Mouse (Mus musculus) cerebellum, postnatal 25 days (tissue): ENCODE measurements around the gene Ppp3ca.
A peak's percentile ranks its signal among the peaks of the same experiment; 100 is the strongest.

Experiments
- DNase-seq, 2 experiments: peaks; one replicate each; pipeline ENCODE4 v3.0.0; 2021; ENCODE audit warnings: mixed read lengths in 2 of 2

Gene Ppp3ca

DNA sequence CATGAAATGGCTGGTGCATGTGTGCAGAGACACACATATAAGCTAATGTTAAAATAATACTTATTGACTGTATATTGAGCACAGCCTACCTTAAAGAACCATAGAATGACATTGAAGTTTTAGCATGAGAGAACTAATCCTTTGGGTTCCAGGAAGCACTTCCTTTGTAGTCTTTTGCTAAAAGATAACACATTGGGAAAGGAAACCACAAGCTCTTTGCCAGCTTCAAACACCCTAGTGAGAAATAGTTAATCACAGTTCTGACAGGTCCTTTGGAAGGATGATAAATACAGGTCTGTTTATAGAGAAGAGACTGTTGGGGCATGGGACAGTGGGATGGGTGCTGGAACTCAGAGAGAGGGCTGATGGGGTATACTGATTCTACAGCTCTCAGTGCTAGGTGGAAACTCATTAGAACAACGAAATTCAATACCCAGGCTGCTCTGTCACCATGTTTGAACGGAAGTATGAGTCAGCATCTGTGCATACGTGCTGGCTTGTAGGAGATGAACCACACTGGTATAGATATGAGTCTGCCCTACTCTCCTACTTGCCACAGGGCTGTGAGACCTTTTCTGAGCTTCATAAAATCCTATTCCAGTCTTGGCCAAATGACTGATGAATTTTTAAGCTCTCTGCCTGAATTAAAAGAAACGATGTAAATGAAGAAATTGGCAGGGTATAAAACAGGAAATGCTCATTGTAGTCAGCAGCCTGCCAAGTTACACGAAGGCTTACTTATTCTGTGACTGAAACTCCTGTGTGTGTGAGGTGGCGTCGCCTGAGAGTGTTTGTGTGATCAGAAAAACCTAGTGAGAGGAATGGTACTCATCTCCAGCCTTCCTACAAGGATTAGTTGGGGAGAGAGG lies 271.0 kb downstream of the Ppp3ca start:
- DNase-seq = no peak

DNA sequence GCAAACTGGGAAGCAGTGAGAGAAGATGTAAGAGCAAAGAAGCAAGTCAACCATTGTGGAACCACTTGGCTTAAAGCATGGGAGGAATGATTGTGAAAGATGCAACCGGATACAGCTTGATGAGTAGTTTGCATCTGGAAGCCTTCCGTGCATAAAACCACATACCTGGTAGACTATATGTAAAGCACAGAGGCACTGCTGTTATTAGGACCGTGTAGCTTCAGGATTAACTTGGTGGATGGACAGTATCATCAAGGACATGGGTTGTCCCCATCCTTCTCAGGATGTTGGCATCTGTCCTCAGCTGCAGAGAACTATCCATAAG lies 271.6 kb downstream of the Ppp3ca start:
- no peak for DNase-seq

DNA sequence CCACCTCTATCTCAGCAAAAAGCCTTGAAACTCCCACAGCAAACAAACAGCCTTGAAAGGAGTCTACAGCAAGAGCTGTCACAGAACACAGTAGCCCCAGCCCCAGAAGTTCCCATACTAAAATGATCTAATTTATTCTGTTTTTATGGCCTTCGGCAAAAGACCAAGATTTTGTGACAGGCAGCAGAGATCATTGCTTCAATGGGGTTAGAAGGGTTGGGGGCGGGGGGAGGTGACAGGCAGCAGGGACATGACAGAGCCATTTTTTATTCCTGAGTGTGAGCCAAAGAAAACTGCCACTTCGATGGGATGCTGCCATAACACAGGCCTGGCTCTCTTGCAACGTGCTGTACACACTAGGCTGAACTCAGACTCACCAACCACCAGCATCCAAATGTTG lies 275.6 kb downstream of the Ppp3ca start:
- DNase-seq = no peak

DNA sequence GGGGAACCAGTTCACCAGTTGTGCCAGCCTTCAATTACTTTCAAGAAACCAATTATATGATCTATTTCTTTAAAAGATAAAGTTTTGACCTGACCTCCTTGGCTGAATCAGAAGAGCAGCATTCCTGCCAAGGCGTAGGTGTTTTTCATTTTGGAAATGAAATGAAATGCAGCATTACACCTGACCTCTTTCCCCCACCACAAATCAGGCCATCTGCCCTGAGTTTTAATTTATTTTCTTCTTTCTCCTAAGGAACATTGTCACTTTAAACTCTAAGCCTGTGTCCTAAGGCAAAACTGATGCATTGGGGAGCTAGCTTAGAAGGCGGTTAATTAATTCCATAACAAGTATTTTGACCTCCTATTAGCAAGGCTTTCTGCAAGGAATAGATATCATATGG lies 276.7 kb downstream of the Ppp3ca start:
- no peak for DNase-seq

DNA sequence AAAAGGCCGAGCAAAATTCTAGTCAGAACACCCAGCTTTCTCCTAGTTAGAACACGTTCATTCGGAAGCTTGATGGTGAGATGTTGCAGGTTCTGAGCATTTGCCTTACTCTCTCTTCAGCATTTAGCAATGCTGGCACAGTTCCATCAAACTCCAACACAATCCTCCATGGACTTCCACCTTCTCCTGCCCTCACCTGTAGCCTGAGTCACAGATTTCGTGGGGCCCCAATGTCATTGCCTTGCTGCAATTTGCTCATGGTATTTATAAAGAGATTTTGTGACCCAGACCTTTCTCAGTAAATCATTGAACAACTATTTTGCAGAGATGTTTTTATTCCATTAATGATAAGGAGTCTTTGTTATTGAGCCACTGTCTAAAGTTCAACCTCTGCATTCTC lies 278.2 kb downstream of the Ppp3ca start:
- DNase-seq = no peak

DNA sequence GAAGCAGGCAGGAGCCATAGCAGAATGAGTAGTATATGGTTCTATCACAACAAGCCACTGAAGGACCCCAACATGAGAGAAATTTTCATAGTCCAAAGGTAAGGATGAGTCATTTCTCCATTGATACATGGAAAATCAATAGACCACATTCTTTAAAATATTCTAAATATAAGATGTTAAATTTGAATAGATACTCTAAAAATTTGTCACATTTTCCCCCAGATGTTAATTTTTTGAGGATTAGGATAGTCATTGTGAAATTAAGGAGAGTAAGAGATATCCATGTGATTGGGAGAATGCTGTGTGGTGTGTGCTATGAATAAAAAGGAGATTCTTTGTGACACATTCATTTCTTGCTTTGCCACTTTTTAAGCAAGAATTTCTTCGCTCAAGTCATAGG lies 281.9 kb downstream of the Ppp3ca start:
- DNase-seq = no peak

DNA sequence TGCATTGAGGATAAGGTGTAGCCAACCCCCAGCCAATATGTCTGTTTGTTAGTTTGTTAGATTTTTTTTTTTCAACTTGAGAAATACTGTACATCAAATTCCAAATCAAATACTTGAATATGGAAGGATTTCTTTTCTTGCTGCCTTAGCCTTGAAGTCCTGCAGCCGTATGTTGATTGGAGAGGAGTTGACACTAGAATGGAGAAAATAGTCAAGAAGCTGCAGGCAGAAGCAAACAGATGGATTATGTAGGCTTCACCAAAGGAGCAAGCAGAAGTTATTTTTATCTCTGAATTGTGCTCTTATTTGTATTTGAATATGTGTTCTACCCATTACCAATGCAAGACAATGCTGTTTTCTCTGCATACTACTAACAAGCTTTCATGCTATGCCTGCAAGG lies 282.9 kb downstream of the Ppp3ca start:
- DNase-seq = no peak

DNA sequence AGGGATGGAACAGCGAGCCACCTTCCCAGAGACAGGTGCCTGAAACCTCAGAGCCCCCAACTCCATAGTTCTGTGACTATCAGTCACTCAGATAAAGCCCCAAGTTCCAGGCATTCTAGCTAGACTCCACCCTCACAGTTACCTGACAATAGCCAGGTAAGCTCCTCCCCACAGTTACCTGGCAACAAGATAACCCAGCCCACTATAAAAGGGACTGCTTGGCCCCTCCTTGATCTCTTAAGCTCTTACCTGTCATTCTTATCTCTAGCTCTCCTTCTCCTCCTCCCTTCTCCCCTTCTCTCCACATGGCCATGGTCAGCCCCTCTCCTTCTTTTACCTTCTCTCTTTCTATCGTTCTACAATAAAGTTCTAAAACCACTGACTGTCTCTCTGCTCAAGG lies 285.1 kb downstream of the Ppp3ca start:
- DNase-seq = no peak

DNA sequence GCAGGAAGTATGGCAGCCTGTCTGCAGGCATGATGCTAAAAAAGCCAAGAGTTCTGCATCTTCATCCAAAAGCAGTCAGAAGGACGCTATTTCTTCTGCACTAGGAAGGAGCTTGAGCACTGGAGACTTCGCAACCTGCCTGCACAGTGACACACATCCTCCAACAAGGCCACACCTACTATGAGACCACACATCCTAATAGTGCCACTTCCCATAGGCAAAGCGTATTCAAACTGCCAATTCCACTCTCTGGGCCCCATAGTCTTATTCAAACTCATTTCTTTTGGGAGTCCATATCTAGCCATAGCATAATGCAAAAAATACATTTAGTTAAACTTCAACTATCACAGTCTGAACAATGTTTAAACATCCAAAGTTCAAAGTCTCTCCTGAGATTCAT lies 290.4 kb downstream of the Ppp3ca start:
- no peak for DNase-seq

DNA sequence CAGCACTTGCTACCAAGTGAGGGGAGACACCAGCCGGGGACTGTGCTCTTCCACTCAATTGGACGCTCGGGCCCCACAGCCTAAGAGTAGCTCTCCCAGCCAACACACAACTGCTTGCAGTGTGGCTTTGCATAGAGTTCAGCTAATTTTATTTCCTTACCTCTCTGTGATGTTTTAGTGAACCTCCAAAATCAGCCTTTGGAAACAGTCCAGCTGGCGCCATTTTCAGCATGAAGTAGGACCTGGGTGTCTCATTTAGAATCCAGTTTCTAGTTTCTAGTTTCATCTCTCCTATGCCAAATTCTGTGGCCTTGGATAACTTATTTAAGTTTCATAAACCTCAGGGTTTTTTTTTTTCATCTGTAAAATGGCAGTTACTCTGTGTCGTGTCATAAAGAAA lies 296.9 kb downstream of the Ppp3ca start:
- peak; percentile 17 to 40 for DNase-seq

DNA sequence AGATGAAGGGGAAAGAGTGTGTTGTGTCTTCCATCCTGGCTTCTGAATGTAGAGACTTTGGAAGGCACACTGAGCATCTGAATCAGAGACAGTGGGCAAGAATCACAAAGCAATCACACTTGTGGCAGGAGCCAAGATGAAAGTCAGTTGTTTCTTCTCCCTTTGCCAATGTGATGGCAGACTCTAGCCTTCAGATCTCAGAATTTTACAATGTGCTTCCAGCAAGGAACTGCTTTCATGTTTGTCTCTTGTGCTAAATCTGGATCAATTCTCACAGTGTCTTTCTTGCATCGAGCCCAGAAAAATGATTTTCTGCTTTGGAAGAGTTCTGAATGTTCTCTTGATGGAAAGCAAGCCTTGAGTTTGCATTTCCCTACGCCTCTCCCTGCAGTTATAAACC lies 297.6 kb downstream of the Ppp3ca start:
- DNase-seq = no peak

DNA sequence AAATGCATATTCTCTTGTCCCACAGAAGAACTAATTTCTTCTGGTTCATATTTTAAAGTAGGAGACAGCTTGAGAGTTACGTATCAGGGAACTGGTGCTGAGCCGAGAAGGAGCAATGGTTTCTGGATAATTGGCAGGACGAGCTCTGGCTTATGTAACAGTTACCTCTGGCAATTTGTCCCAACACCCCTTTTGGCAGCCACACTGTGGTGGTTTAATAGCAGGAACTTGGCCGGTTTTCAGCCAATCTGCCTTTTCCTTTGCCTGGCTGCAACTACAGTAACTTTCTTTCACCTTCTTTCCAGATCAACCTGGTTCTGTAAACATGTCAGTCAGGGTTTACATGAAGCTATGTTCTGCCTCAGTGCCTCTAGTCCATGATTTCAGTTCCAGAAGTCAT lies 299.9 kb downstream of the Ppp3ca start:
- DNase-seq = peak; percentile 82 to 86

DNA sequence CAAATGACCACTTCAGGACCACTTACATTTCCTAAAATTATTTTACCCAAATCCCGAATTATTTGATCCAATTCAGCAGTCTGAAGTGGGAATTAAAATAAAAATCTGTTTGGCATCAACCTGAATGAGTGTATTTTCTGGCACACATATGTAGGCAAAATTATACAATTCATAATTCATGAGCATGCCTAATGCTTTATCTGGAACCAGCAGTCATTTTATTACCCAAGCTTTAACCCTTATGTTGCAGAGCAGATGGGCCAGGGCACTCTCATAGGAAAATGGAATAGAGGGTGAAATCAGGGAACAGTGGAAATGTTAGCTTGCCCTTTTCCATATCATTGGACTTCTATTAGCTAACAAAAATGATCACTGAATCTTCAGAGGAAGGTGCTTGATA lies 307.9 kb downstream of the Ppp3ca start:
- DNase-seq = no peak

DNA sequence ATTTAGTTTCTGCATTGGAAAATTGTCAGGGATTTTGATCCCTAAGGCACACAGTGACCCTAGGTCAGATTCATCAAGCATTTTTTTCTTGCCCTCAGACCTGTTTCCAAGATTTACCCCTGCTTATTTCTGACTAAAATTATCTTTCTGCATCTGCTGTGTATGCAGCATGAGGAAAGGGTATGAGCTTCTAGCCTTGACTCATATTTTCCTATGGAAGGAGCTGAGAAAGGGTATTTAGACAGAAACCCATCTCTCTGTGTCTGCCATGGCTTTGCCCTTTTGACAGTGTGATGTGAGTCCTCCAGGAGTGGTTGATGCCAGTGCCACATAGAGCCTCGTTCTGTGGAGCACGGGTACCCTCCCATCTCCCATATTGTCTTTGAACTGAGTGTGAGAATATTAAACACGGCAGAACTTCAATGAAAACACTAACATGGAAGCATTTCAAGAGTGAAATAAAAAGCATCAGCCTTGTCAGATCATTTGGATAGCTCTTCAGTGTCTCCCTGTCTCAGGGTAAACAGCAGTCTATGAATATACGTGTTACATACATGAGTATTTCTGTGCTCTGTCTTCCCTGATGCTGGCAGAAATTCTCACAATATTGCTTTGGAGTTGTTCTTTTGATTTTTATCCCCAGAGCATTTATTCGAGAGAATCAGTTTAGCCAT lies 311.1 kb downstream of the Ppp3ca start:
- no peak for DNase-seq

DNA sequence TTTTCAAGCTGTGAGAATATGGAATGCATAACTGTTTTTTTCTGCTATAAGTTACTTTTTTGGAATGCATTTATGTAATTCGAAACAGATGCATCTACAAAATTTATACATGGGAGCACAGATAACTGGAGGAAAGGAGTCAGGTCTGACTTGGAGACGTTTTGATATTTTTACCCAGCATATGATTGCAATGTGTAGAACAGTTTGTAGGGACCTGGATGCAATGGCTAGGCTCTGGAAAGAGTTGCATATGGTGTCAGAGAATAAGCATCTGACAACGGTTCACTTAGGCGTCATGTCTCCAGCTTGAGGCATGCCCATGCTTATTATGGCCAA lies 311.6 kb downstream of the Ppp3ca start:
- DNase-seq = no peak

DNA sequence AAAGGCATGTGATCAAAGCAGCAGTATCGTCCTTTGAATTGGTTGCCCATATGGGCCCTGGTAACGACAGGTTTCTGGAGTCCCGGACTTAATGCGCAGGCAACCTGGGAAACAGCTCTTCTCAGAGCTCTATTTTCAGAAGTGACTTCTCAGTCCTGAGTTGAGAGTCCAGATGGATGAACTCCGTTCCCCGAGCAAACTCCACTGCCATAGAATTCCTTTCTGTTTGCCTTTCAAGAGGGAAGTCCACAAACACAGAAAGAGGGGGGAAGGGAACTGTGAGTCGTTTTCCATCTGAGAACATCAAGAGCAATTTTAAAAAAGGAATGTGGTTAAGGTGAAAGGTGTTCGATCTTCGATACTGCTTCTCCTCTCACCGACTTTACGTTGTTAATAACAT lies 312.1 kb downstream of the Ppp3ca start:
- no peak for DNase-seq

DNA sequence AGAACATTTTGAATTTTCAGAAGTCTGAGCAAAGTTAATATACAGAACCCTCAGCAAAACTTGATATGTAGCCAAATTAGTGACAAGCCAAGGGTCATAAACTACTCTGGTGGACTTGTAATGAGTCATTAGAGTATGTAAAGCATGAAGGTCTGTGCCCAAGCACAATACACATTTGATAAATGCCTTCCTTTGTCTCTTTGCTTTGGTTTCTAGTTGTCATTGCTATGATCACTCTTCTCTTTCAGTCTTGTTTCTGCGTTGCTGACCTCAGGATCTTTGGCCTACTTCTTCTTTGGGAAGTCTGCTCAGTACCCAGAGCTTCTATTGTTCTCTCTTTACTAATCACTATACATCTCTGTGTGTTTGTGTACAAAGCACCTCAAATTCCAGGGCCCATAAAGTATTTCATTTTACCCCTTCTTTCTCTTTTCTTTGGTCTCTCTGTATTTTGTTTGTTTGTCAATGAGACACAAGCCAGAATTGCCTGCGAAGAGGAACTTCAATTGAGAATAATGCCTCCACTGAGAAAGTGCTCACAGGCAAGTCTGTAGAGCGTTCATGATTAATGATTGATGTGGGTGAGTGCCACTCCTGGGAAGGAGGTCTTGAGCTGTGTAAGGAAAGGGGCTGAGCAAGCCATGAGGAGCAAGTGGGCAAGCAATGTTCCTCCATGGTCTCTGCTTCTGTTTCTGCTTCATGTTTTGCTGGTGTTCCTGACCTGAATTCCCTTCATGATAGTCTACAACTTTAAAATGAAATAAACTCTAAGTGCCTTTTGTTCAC lies 316.4 kb downstream of the Ppp3ca start:
- DNase-seq = no peak
